Mouse (Mus musculus) myocyte (in vitro differentiated cells): ENCODE data around the gene Txnrd1.

Source experiments
- E2F4 ChIP-seq: IDR thresholded peaks from one replicate; pipeline ENCODE4 v1.6.1; 2011; ENCODE audit warnings: mild to moderate bottlenecking, control low read depth, moderate library complexity; ENCODE audit not compliant: insufficient read depth
- MYOD1 ChIP-seq, 3 experiments: IDR thresholded peaks; one replicate each; pipeline ENCODE4 v1.6.1; 2011; ENCODE audit warnings: control low read depth in 2 of 3, low read depth in 2 of 3, mild to moderate bottlenecking in 2 of 3, moderate library complexity in 1 of 3; ENCODE audit not compliant: insufficient read length in 2 of 3, control insufficient read depth in 1 of 3
- POLR2A ChIP-seq: IDR thresholded peaks from one replicate; pipeline ENCODE4 v1.6.1; 2011; ENCODE audit warnings: low read depth, mild to moderate bottlenecking, control low read depth, moderate library complexity; ENCODE audit not compliant: insufficient read length

GRCm38 (mm10) chr10:82901436-82901835, 67.7 kb downstream of the Txnrd1 start:
- TF ChIP-seq E2F4 (no peak), POLR2A (no peak), MYOD1 (IDR thresholded peaks at IDR 0.05; ENCODE audit: control insufficient read depth in 1 of 3, insufficient read length in 2 of 3, low read depth in 2 of 3) (no peak)
